Mouse (Mus musculus) retina, adult 2 months (tissue): Measurements from ENCODE around the gene Dhx15.

Source experiments
- DNase-seq: peaks from one replicate; pipeline ENCODE4 v3.0.0-alpha.2; 2012; ENCODE audit warnings: low read depth, low spot score

Gene Dhx15

DNA sequence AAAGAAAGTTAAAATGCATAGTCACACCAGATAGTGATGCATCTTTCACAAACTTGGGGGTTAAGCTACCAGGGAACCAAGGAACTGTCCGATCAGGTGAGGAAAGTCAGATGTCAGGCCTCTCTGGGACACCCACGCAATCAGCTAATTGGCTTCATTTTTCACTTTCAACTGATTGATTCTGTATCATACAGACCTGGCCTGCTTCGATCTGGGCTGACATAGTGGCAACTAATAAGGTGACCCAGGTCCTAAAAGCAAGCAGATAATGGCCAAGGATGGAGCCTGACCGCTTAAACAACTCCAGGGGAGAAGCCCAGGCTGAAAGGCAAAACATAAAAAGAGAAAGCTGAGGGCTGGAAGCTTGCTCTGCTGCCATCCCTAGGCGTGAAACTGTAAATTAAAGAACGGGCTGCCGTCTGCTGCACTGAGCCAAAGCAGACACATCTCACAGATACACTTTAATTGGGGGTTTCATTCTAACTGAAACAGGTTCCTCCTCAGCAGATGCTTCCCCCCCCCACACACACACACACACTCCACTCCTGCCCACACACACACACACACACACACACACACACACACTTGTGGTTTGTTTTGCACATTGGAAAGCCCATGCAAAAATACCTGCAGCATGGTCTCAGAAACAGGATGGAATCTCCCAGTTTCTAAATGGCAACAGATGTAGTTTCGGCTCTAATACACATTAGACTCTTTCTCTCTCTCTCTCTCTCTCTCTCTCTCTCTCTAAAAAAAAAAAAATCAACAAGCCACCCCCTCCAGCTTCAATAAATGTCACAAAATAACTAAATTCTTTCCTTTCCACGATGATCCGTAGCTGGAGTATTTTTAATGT, 79.3 kb downstream of the Dhx15 start:
- no peak for DNase-seq
